In genomic region chr10:123789374-123789773, GRCm38 (mm10) we compare ENCODE assay signal across 27 mouse cellular contexts.
"Had no signal": no experiment of that assay in that cellular context is flagged by ENCODE, and none has a peak within 500 bp of the region (broad histone marks: within the 10 kb centered on the region; RNA-seq: fewer than 3 reads in every experiment).

No protein-coding gene starts in this region.

- H3K9ac ChIP-seq: heart, embryonic 13.5 days; heart, embryonic 15.5 days; hindbrain, embryonic 13.5 days; hindbrain, embryonic 15.5 days; kidney, embryonic 15.5 days; limb, embryonic 12.5 days; liver, embryonic 13.5 days; liver, embryonic 15.5 days had no signal

- H3K4me1 ChIP-seq: heart, embryonic 13.5 days; heart, embryonic 15.5 days; hindbrain, embryonic 13.5 days; hindbrain, embryonic 15.5 days; kidney, embryonic 15.5 days; limb, embryonic 10.5 days; liver, embryonic 13.5 days; liver, embryonic 15.5 days had no signal

- ATAC-seq: hindbrain, postnatal 0 days; intestine, embryonic 16.5 days had no signal

- DNase-seq: gastrocnemius, postnatal 14 days; gastrocnemius, postnatal 36 days; heart, adult 11 months; heart, adult 2 months; heart, postnatal 14 days; heart, postnatal 36 days; kidney, adult 11 months; kidney, adult 2 months; kidney, adult 9 months; kidney, postnatal 10 days; kidney, postnatal 25 days; kidney, postnatal 4 days; liver; liver, embryonic 13.5 days had no signal

- H3K4me3 ChIP-seq: heart, adult 2 months; heart, embryonic 13.5 days; heart, embryonic 15.5 days; hindbrain, embryonic 13.5 days; hindbrain, embryonic 15.5 days; kidney, embryonic 15.5 days; left cerebral cortex, adult 2 months; limb, embryonic 10.5 days; limb, embryonic 12.5 days; liver, embryonic 13.5 days; liver, embryonic 15.5 days had no signal

- H3K4me2 ChIP-seq: heart, embryonic 11.5 days; heart, embryonic 13.5 days; heart, embryonic 15.5 days; hindbrain, embryonic 13.5 days; hindbrain, embryonic 15.5 days; kidney, embryonic 15.5 days; limb, embryonic 12.5 days; liver, embryonic 11.5 days; liver, embryonic 13.5 days; liver, embryonic 15.5 days had no signal

- H3K36me3 ChIP-seq: heart, embryonic 13.5 days; heart, embryonic 15.5 days; hindbrain, embryonic 13.5 days; hindbrain, embryonic 15.5 days; kidney, embryonic 15.5 days; limb, embryonic 10.5 days; limb, embryonic 12.5 days; liver, embryonic 13.5 days; liver, embryonic 15.5 days had no signal

- H3K27ac ChIP-seq: heart, adult 2 months; heart, embryonic 13.5 days; heart, embryonic 15.5 days; hindbrain, embryonic 13.5 days; hindbrain, embryonic 15.5 days; hindbrain, postnatal 0 days; kidney, embryonic 15.5 days; left cerebral cortex, adult 2 months; limb, embryonic 10.5 days; limb, embryonic 12.5 days; liver, embryonic 13.5 days; liver, embryonic 15.5 days had no signal

- H3K27me3 ChIP-seq: heart, embryonic 13.5 days; heart, embryonic 15.5 days; hindbrain, embryonic 13.5 days; hindbrain, embryonic 15.5 days; kidney, embryonic 15.5 days; limb, embryonic 12.5 days; liver, embryonic 13.5 days; liver, embryonic 15.5 days had no signal

- H3K9me3 ChIP-seq: heart, embryonic 13.5 days; heart, embryonic 15.5 days; hindbrain, embryonic 13.5 days; hindbrain, embryonic 15.5 days; kidney, embryonic 15.5 days; limb, embryonic 10.5 days; limb, embryonic 12.5 days; liver, embryonic 13.5 days; liver, embryonic 15.5 days had no signal
